Mouse (Mus musculus) heart, embryonic 11.5 days (tissue): ENCODE measurements around the gene Cdk17. TPM values are rescaled to one million over a fixed set of nuclear protein-coding genes. Genes with fewer than 3 reads are reported as not detected.
A peak's percentile ranks its signal among the peaks of the same experiment; 100 is the strongest.

Source experiments
- ATAC-seq: fragments of 200-750 bp; cut with Nextera tagmentation; replicated peaks from 2 replicates; pipeline ENCODE4 v1.8.0; 2017; ENCODE audit warnings: moderate library complexity; ENCODE audit not compliant: insufficient number of reproducible peaks, low FRiP score, low TSS enrichment
- H3K27ac ChIP-seq: fragments of 300-500 bp; sonication (generic); 2 replicates; pipeline ENCODE4 v1.5.1; 2014; ENCODE audit warnings: mild to moderate bottlenecking, low read depth, low read length
- H3K27me3 ChIP-seq: fragments of 300-500 bp; sonication (generic); 2 replicates; pipeline ENCODE4 v1.6.1; 2014; ENCODE audit warnings: mild to moderate bottlenecking, low read length, mixed read lengths; ENCODE audit not compliant: control insufficient read depth, insufficient read depth
- H3K36me3 ChIP-seq: fragments of 300-500 bp; sonication (generic); 2 replicates; pipeline ENCODE4 v1.6.1; 2014; ENCODE audit warnings: mild to moderate bottlenecking, low read length, moderate library complexity, mixed read lengths; ENCODE audit not compliant: control insufficient read depth, insufficient read depth
- H3K4me1 ChIP-seq: fragments of 300-500 bp; sonication (generic); 2 replicates; pipeline ENCODE4 v1.6.1; 2014; ENCODE audit warnings: low read length; ENCODE audit not compliant: control insufficient read depth, insufficient read depth
- H3K4me2 ChIP-seq: fragments of 300-500 bp; sonication (generic); 2 replicates; pipeline ENCODE4 v1.6.1; 2014; ENCODE audit warnings: mild to moderate bottlenecking, moderate library complexity
- H3K4me3 ChIP-seq: fragments of 300-500 bp; sonication (generic); 2 replicates; pipeline ENCODE4 v1.5.1; 2014; ENCODE audit warnings: low read depth, low read length
- H3K9ac ChIP-seq: fragments of 300-500 bp; sonication (generic); 2 replicates; pipeline ENCODE4 v1.6.1; 2014; ENCODE audit warnings: mild to moderate bottlenecking, low read depth, low read length, moderate library complexity
- H3K9me3 ChIP-seq: fragments of 300-500 bp; sonication (generic); replicated peaks from 2 replicates; pipeline ENCODE4 v1.6.1; 2016; ENCODE audit warnings: low read length; ENCODE audit not compliant: control insufficient read depth
- WGBS: fragments of 180-500 bp; shearing (Covaris S2); extraction: QIAGEN DNeasy Blood & Tissue Kit; methylation state at CpG from one replicate; pipeline ENCODE4 v1.1.7; 2014; ENCODE audit not compliant: insufficient replicate concordance; 5-methylcytosine and 5-hydroxymethylcytosine counted together
- polyA plus RNA-seq: library from polyadenylated mRNA; unstranded; fragments of >200 nt; fragmentation: Nextera tagmentation; extraction: Ambion mirVana; gene quantifications from 2 replicates; pipeline ENCODE4 v1.2.1, GENCODE M21; 2014

Gene Cdk17
- polyA plus RNA-seq, 1 experiment from 2014 or later, result 21.0 TPM

DNA sequence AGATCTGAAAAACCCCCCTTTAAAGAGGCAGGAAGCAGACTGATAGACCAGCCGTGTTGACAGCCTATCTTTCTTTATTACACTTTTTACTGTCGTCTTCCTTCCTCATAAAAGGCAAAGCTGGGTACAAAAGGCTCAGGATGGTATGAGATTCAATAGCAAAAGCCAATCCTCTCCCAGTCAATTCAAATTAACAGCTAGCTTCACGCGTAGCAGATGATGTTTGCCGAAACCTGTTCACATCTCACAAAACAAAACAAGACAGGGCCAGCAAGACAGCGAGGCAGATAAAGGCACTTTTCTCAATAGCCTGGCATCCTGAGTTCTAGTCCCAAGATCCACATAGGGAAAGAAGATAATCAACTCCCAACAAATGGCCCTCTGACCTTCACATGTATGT, 128.7 kb downstream of the Cdk17 start:
- Histone ChIP-seq H3K4me2 (no peak overlapping the region), H3K4me3 (no peak overlapping the region), H3K4me1 (peaks cover 23% of the 10 kb centered on the region), H3K9ac (no peak overlapping the region), H3K36me3 (no peaks in the 10 kb centered on the region), H3K27ac (no peak overlapping the region), H3K9me3 (no peaks in the 10 kb centered on the region), H3K27me3 (no peaks in the 10 kb centered on the region)
- no peak for ATAC-seq
- 72% methylated on average over 6 of the region's 6 CpGs for WGBS

DNA sequence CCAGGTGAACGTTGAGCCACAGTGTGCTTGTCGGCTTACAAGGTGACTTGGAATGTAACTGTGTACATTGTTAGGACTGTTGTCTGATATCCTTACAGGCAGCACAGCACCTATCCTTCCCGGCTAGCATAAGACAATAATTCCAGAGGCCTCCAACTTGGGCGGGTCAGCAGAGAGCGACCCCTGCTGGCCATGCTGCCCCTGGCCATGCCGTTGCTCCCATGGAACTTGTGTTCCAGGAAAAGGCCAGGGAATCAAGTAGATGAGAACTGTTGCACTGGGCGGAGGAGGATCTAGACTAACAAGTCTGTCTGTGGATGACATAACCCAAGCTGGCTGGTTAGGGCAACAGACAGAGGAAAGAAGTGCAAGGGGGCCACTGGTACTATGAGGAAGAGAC, 130.7 kb downstream of the Cdk17 start:
- Histone ChIP-seq H3K9ac (no peak overlapping the region), H3K9me3 (no peaks in the 10 kb centered on the region), H3K4me3 (no peak overlapping the region), H3K27me3 (no peaks in the 10 kb centered on the region), H3K36me3 (no peaks in the 10 kb centered on the region), H3K27ac (no peak overlapping the region), H3K4me2 (peak overlapping the region; percentile 35; the same call in 1 of the 2 replicates), H3K4me1 (peaks cover 32% of the 10 kb centered on the region)
- no peak for ATAC-seq
- WGBS, result 36% methylated on average over 7 of the region's 7 CpGs

DNA sequence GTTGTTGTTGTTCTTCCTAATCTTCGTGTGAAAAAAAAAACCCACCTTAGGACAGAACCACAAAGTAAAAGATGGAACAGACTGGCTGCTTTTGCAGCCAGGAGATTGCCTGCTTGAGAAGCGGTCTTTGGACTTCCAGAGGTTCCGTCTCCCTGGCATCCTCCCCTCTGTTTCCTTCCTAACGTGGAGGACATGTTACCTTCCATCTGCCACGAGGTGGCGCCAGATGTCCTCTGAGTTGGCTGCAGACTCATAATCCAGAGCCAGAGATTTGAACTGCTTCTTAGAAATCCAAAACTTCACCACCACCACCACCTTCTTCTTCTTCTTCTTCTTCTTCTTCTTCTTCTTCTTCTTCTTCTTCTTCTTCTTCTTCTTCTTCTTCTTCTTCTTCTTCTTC, 131.2 kb downstream of the Cdk17 start:
- Histone ChIP-seq H3K27ac (no peak overlapping the region), H3K9ac (no peak overlapping the region), H3K4me3 (no peak overlapping the region), H3K36me3 (no peaks in the 10 kb centered on the region), H3K9me3 (no peaks in the 10 kb centered on the region), H3K4me2 (peak overlapping the region; percentile 35), H3K27me3 (no peaks in the 10 kb centered on the region), H3K4me1 (peaks cover 37% of the 10 kb centered on the region)
- no peak for ATAC-seq
- 6% methylated on average over 6 of the region's 6 CpGs for WGBS

DNA sequence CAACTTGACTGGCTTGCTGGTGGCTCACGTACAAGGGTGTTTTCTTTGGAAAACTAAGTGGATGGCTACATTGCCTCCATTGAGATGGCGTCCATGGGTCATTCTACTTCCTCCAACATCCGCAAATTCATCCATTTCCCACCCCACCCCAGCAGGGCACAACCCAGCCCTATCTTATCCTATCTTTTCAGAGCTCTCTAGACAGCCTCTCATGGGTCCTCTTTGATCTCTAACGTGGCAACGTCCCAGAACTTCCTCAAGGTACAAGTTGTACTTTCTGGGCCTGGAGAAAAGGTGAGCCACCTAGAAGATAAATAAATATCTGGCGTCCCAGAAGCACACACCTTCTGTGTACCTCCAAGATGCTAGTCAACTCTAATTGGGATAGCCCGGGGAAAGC, 132.9 kb downstream of the Cdk17 start:
- no peaks in the 10 kb centered on the region for H3K9me3 ChIP-seq
- 54% methylated on average over 7 of the region's 7 CpGs for WGBS
- peaks cover 42% of the 10 kb centered on the region for H3K4me1 ChIP-seq
- H3K27ac ChIP-seq, result no peak overlapping the region
- no peak overlapping the region for H3K4me2 ChIP-seq
- no peak for ATAC-seq
- H3K9ac ChIP-seq, result no peak overlapping the region
- no peaks in the 10 kb centered on the region for H3K36me3 ChIP-seq
- no peak overlapping the region for H3K4me3 ChIP-seq
- no peaks in the 10 kb centered on the region for H3K27me3 ChIP-seq

DNA sequence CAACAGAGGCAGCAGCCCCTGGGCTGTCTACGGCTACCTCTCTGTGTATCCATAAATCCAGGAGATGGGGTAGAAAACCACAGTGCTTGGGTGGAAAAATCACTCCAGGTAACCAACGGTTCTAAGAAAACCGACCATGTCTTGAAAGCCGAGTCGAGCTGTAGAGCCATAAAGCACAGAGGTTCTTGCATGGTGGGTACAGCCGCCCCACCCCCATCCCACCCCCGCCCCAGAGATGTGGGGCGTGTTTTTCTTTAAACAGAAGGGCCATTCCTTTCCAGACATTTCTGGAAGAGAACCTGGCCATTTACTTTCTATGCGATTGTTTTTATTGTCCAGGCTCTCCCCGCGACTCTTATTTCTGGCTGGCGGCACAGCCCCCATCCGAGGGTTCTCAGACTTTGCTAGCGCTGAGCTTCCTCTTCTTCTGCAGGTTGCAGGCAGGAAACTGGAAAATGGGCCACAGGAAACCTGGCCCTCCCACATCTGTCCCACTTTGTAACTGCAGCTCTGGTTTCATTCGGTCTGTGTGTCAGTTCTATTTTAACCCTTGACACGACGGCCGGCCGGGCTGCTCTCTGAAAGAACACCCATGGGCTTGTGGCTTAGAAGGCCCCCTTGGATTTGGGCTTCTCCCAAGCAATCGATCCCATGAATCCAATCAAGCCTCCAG, 134.0 kb downstream of the Cdk17 start:
- peaks cover 43% of the 10 kb centered on the region for H3K4me1 ChIP-seq
- H3K4me2 ChIP-seq, result peak overlapping the region; percentile 45
- H3K9me3 ChIP-seq, result no peaks in the 10 kb centered on the region
- WGBS, result 43% methylated on average over 20 of the region's 20 CpGs
- no peaks in the 10 kb centered on the region for H3K27me3 ChIP-seq
- H3K27ac ChIP-seq, result peak overlapping the region; percentile 57
- ATAC-seq, result no peak; the same call in 1 of the 2 replicates
- H3K4me3 ChIP-seq, result no peak overlapping the region
- no peaks in the 10 kb centered on the region for H3K36me3 ChIP-seq
- H3K9ac ChIP-seq, result peak overlapping the region; percentile 46; the same call in 1 of the 2 replicates

DNA sequence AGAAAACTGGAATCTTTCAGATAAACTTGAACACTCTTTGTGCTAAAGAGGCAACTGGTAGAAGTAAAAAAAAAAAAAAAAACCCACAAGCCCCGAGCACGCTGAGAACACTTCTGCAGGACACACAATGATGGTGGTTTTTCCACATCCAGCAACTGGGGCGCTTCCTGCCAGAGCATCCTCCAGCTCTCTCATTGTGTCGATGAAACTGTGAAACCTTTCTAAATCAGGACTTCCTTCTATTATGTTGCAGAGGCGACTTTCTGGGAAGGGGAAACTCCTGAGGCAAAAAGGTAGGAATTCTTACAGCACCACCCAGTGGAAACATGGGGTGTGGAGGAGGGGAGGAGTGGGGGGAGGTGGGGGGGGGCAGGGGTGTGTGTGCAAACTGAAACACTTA, 137.1 kb downstream of the Cdk17 start:
- H3K9me3 ChIP-seq, result no peaks in the 10 kb centered on the region
- peak overlapping the region; percentile 81 for H3K27ac ChIP-seq
- H3K4me1 ChIP-seq, result peaks cover 38% of the 10 kb centered on the region
- H3K9ac ChIP-seq, result no peak overlapping the region; the same call in 1 of the 2 replicates
- no peaks in the 10 kb centered on the region for H3K36me3 ChIP-seq
- H3K4me2 ChIP-seq, result no peak overlapping the region
- H3K4me3 ChIP-seq, result no peak overlapping the region
- H3K27me3 ChIP-seq, result no peaks in the 10 kb centered on the region
- 28% methylated on average over 5 of the region's 5 CpGs for WGBS
- no peak; the same call in 1 of the 2 replicates for ATAC-seq

DNA sequence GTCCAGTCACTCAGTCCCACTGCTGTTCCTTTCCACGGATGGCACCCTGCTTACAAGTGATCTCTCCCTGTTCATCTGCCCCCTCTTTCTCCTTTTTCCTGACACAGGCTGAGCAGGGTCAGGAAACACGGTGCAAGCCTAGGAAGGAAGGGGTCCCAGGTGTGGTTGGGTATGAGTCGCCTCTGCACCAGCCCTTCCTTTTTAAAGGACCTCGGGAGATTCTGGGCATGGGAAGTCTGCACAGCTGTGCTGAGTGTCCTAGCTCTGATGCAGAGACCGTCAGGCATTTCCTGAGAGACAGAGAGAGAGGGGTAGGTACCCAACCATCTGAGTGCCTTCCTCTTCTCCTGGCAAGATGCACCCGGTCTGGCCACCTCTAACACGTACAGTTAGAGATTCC, 137.5 kb downstream of the Cdk17 start:
- Histone ChIP-seq H3K9me3 (no peaks in the 10 kb centered on the region), H3K4me3 (no peak overlapping the region), H3K36me3 (no peaks in the 10 kb centered on the region), H3K4me2 (peak overlapping the region; percentile 31), H3K4me1 (peaks cover 38% of the 10 kb centered on the region), H3K27me3 (no peaks in the 10 kb centered on the region), H3K9ac (peak overlapping the region; percentile 17; the same call in 1 of the 2 replicates), H3K27ac (peak overlapping the region; percentile 81)
- no peak for ATAC-seq
- 45% methylated on average over 7 of the region's 7 CpGs for WGBS

DNA sequence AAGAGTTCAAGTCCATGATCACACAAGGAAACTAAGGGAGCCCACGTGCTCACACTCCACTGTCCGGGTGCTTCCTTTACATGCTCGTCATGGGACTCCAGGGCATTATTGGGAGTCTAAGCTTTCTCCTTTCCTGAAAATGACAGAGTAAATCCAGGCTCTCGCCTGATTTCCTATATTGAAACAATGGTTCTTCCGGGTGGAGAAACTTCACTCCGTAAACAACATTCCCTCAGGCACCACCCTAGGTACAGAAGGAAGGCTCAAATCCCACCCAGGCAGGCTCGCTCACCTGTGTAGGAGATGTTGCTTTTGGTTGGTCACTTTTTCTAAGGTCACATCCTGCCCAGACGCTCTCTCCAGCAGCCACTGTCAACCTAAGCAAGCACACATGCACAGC, 141.2 kb downstream of the Cdk17 start:
- whole genome bisulfite sequencing, result 66% methylated on average over 8 of the region's 8 CpGs
- H3K9ac ChIP-seq, result no peak overlapping the region
- peaks cover 18% of the 10 kb centered on the region for H3K4me1 ChIP-seq
- H3K4me3 ChIP-seq, result no peak overlapping the region
- no peak overlapping the region for H3K27ac ChIP-seq
- no peaks in the 10 kb centered on the region for H3K36me3 ChIP-seq
- no peaks in the 10 kb centered on the region for H3K9me3 ChIP-seq
- no peaks in the 10 kb centered on the region for H3K27me3 ChIP-seq
- no peak overlapping the region for H3K4me2 ChIP-seq
- no peak for ATAC-seq

DNA sequence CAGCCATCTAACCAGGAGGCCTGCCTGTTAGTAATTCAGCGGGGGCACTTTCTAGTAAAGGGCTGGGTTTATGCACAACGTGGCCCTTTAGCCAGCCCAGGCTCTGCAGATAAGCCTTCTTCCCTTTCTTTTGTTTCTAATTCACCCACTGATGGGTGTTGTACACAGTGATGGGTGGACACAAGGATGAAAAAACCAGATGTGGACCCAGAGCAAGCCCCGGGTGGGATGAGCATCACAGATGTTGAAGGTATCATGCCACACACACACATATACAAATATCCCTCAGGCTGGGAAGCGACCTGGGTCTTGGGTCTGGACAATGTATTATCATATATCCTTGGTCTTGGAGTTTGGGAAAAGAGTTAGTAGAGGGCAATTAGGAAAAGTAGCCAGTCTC, 142.6 kb downstream of the Cdk17 start:
- H3K4me2 ChIP-seq, result peak overlapping the region; percentile 20; the same call in 1 of the 2 replicates
- ATAC-seq, result no peak
- H3K9me3 ChIP-seq, result no peaks in the 10 kb centered on the region
- no peak overlapping the region for H3K9ac ChIP-seq
- H3K4me1 ChIP-seq, result peaks cover 10% of the 10 kb centered on the region
- H3K4me3 ChIP-seq, result no peak overlapping the region
- no peaks in the 10 kb centered on the region for H3K36me3 ChIP-seq
- H3K27me3 ChIP-seq, result no peaks in the 10 kb centered on the region
- H3K27ac ChIP-seq, result no peak overlapping the region
- 62% methylated on average over 4 of the region's 4 CpGs for WGBS
